Mouse (Mus musculus) kidney, postnatal 10 days (tissue): Measurements from ENCODE around the gene Hils1.
"Not testable (repeated sequence)": the region's sequence is repeated elsewhere in the genome, so short reads cannot be mapped to it uniquely, and the experiment has no call there.

Experiments
- DNase-seq: peaks from one replicate; pipeline ENCODE4 v3.0.0; 2021; ENCODE audit warnings: mixed read lengths

The Hils1 gene

GRCm38 (mm10) chr11:94955103-94955502, 12.3 kb upstream of the Hils1 start:
- DNase-seq: no peak

GRCm38 (mm10) chr11:94957693-94958064, 9.7 kb upstream of the Hils1 start:
- DNase-seq: peak; percentile 58

GRCm38 (mm10) chr11:94958065-94958858, 9.1 kb upstream of the Hils1 start:
- DNase-seq: peak; percentile 84

- DNase-seq: no peak
Observed at GRCm38 (mm10) chr11:94962534-94963101, 4.8 kb upstream of the Hils1 start.

GRCm38 (mm10) chr11:94968187-94968586, 794 bp downstream of the Hils1 start:
- DNase-seq: no peak

GRCm38 (mm10) chr11:94969709-94970108, 2.3 kb downstream of the Hils1 start:
- DNase-seq: not testable (repeated sequence)

- DNase-seq: peak; percentile 88
Observed at GRCm38 (mm10) chr11:94970210-94970943, 3.0 kb downstream of the Hils1 start.

GRCm38 (mm10) chr11:94971895-94972615, 4.7 kb downstream of the Hils1 start:
- DNase-seq: no peak

- DNase-seq: no peak
Observed at GRCm38 (mm10) chr11:94972887-94973286, 5.5 kb downstream of the Hils1 start.

GRCm38 (mm10) chr11:94973313-94973712, 5.9 kb downstream of the Hils1 start:
- no peak for DNase-seq

- no peak for DNase-seq
Observed at GRCm38 (mm10) chr11:94974951-94975350, 7.6 kb downstream of the Hils1 start.

GRCm38 (mm10) chr11:94976199-94976598, 8.8 kb downstream of the Hils1 start, which contains the start of gene Sgca:
Sgca (minus strand) TSS chr11:94976327.
- DNase-seq: no peak

GRCm38 (mm10) chr11:94978178-94978915, 11.0 kb downstream of the Hils1 start:
- no peak for DNase-seq

GRCm38 (mm10) chr11:94978947-94979346, 11.6 kb downstream of the Hils1 start:
- peak; percentile 98 for DNase-seq

- DNase-seq: no peak
Observed at GRCm38 (mm10) chr11:94979462-94980179, 12.2 kb downstream of the Hils1 start.

- DNase-seq: no peak
Observed at GRCm38 (mm10) chr11:94985140-94985539, 17.7 kb downstream of the Hils1 start.

- no peak for DNase-seq
Observed at GRCm38 (mm10) chr11:94985822-94986221, 18.4 kb downstream of the Hils1 start.

- no peak for DNase-seq
Observed at GRCm38 (mm10) chr11:94986435-94986834, 19.0 kb downstream of the Hils1 start.

- no peak for DNase-seq
Observed at GRCm38 (mm10) chr11:94987341-94987740, 19.9 kb downstream of the Hils1 start.

- DNase-seq: no peak
Observed at GRCm38 (mm10) chr11:94987851-94988250, 20.5 kb downstream of the Hils1 start.

- DNase-seq: no peak
Observed at GRCm38 (mm10) chr11:94988780-94989561, 21.6 kb downstream of the Hils1 start.
